Mouse (Mus musculus) liver, embryonic 11.5 days (tissue): ENCODE measurements around the gene Ehbp1l1. TPM values are rescaled to one million over a fixed set of nuclear protein-coding genes. Genes with fewer than 3 reads are reported as not detected.

ENCODE experiments used
- ATAC-seq: fragments of 200-750 bp; cut with Nextera tagmentation; replicated peaks from 2 replicates; pipeline ENCODE4 v1.8.0; 2017; ENCODE audit warnings: moderate number of reproducible peaks, mild to moderate bottlenecking, moderate TSS enrichment, moderate library complexity; ENCODE audit not compliant: low FRiP score
- DNase-seq: peaks from one replicate; pipeline ENCODE4 v3.0.0-alpha.2; 2017; ENCODE audit warnings: low spot score
- H3K27ac ChIP-seq: fragments of 300-500 bp; sonication (generic); 2 replicates; pipeline ENCODE4 v1.5.1; 2014; ENCODE audit warnings: mild to moderate bottlenecking, low read depth, low read length, control low read depth
- H3K27me3 ChIP-seq: fragments of 300-500 bp; sonication (generic); replicated peaks from 2 replicates; pipeline ENCODE4 v1.6.1; 2014; ENCODE audit warnings: low read length, mixed read lengths; ENCODE audit not compliant: control insufficient read depth, insufficient read depth
- H3K36me3 ChIP-seq: fragments of 300-500 bp; sonication (generic); 2 replicates; pipeline ENCODE4 v1.6.1; 2014; ENCODE audit warnings: mild to moderate bottlenecking, low read length, moderate library complexity, mixed read lengths; ENCODE audit not compliant: control insufficient read depth, insufficient read depth
- H3K4me1 ChIP-seq: fragments of 300-500 bp; sonication (generic); replicated peaks from 2 replicates; pipeline ENCODE4 v1.6.1; 2014; ENCODE audit warnings: low read length, mixed read lengths; ENCODE audit not compliant: control insufficient read depth, insufficient read depth
- H3K4me2 ChIP-seq: fragments of 300-500 bp; sonication (generic); 2 replicates; pipeline ENCODE4 v1.6.1; 2014; ENCODE audit warnings: mild to moderate bottlenecking, control low read depth, moderate library complexity
- H3K4me3 ChIP-seq: fragments of 300-500 bp; sonication (generic); 2 replicates; pipeline ENCODE4 v1.5.1; 2014; ENCODE audit warnings: low read depth, low read length, control low read depth
- H3K9ac ChIP-seq: fragments of 300-500 bp; sonication (generic); 2 replicates; pipeline ENCODE4 v1.6.1; 2014; ENCODE audit warnings: low read depth, low read length, control low read depth
- H3K9me3 ChIP-seq: fragments of 300-500 bp; sonication (generic); 2 replicates; pipeline ENCODE4 v1.6.1; 2016; ENCODE audit warnings: low read length, inconsistent platforms, mixed read lengths; ENCODE audit not compliant: control insufficient read depth
- WGBS: fragments of 180-500 bp; shearing (Covaris S2); extraction: QIAGEN DNeasy Blood & Tissue Kit; methylation state at CpG from one replicate; pipeline ENCODE4 v1.1.7; 2014; 5-methylcytosine and 5-hydroxymethylcytosine counted together
- polyA plus RNA-seq: library from polyadenylated mRNA; unstranded; fragments of >200 nt; fragmentation: Nextera tagmentation; extraction: Ambion mirVana; gene quantifications from 2 replicates; pipeline ENCODE4 v1.2.1, GENCODE M21; 2014

Ehbp1l1 gene
- polyA plus RNA-seq, result 64.9 and 67.1 TPM in 2 replicates

DNA sequence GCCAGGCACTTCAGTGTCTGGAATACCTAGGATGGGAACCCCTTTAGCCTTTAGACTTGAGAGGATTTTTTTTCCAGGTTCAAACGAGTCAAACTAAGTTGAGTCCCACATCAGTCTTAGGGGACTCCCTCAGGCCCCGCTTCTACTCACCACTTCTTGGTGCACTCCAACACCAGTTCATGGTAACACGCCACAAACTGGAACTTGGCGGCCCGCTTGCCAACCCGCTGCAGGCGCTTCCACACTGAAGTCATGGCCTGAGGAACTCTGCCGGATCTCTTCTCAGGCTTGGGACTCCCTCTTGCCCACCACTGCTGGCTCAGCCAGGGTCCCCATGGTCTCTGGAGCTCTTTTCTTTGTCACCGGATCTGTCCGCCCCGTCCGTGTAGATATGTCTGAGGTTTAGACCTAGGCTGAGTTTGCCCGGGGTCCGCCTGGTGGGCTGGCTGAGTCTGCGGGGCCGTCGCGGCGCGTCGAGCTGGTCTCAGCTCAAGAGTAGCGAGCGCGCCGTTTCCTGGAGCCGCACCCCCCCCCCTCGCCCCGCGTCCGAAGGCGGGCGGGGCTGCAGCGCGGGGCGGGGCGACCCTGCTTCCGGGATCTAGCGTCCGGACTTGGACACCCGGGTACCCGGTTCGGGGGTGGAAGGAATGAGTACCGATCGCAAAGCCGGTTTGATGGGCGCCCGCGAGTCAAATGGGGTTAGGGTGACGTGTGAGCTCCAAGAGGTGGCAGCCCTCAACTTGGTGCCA, at the start of gene Ehbp1l1:
Gene Ehbp1l1 (minus strand): TSS at position 551 of the 749 bp plus-strand sequence.
- H3K4me1 ChIP-seq, result peaks cover 78% of the 10 kb centered on the region
- peak within 1 kb of the TSS; percentile 93 for H3K9ac ChIP-seq
- peak within 1 kb of the TSS; percentile 94 for H3K4me2 ChIP-seq
- H3K9me3 ChIP-seq, result no peaks in the 10 kb centered on the region
- DNase-seq (peak; percentile 82), ATAC-seq (peak; percentile 44)
- peak within 1 kb of the TSS; percentile 95 for H3K27ac ChIP-seq
- H3K36me3 ChIP-seq, result peaks cover 19% of the 10 kb centered on the region
- H3K27me3 ChIP-seq, result no peaks in the 10 kb centered on the region
- H3K4me3 ChIP-seq, result peak within 1 kb of the TSS; percentile 83
- WGBS, result 5% methylated on average over 49 of the region's 49 CpGs

DNA sequence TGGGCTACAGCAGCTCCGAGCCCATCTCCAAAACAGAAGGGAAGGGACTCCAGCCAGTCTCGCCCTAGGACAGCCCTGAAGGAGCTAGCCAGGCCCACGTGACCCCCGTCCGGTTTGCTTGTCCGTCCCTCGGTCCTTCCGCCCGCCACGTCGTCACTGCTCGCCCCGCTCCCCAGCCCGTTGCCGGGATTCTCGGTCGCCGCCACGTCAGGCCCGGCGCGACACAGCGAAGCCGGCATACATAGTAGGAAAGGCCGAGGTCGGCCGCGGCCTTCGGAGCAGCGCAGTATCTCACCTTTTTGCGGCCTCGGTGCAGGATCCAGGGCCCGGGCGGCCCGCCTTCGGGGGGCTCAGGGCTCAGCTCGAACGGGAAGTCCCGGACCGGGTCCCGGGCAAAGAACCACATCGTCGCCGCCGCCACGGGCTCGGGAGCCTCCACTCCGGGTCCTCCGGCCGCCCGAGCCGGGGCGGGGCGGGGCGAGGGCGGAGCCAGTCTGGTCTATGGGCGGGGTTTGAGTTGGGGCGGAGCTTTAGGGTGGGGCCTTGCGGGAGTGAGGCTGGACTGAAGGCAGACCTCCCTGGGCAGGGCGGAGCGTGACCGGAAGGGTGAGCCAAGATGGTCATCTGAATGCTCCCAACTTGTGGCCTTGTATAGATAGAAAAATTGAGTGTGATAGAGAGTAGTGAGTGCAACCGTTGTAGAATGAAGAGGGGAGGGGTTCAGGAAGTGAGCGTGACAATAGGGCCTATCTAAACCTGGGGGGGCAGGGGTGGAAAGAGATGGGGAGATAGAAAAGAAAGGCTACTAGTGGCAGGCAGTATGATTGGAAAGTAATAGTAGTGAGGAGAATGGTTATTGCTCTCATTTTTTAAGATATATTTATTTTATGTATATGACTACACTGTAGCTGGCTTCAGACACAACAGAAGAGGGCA, 45.1 kb upstream of the Ehbp1l1 start, which contains the start of gene Scyl1:
Gene Scyl1 (minus strand): TSS at position 495 of the 936 bp plus-strand sequence.
- ATAC-seq (peak; percentile 97), DNase-seq (peak; percentile 96)
- Histone ChIP-seq H3K4me3 (peak within 1 kb of the TSS; percentile 83), H3K4me2 (peak within 1 kb of the TSS; percentile 80), H3K9me3 (no peaks in the 10 kb centered on the region), H3K27ac (peak within 1 kb of the TSS; percentile 73), H3K9ac (peak within 1 kb of the TSS; percentile 77), H3K4me1 (peaks cover 9% of the 10 kb centered on the region), H3K27me3 (no peaks in the 10 kb centered on the region), H3K36me3 (peaks cover 13% of the 10 kb centered on the region; the same call in 1 of the 2 replicates)
- under 1% methylated on average over 64 of the region's 64 CpGs for WGBS

DNA sequence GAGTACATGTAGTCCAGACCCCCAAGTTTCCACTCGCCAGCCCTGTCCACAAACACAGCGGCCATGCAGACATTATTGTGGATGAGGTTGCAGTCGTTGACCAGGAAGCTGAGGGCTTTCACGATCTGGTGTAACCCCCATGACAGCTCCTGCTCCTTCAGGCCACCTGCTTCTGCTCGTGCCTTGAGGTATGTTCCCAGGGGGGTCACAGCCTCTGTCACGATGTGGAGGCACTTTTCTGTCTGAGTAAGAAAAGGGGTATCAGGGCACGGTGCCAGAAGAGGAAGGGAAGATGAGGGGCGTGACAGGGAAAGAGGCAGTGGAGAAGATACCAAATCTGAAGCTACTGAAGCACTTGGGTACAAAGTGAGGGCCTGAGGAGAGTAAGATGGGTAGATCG, 44.2 kb upstream of the Ehbp1l1 start:
- DNase-seq, result no peak
- H3K27me3 ChIP-seq, result no peaks in the 10 kb centered on the region
- WGBS, result 49% methylated on average over 9 of the region's 9 CpGs
- peak overlapping the region; percentile 80 for H3K4me2 ChIP-seq
- H3K36me3 ChIP-seq, result peaks cover 21% of the 10 kb centered on the region
- no peaks in the 10 kb centered on the region for H3K9me3 ChIP-seq
- H3K4me3 ChIP-seq, result peak overlapping the region; percentile 83
- H3K9ac ChIP-seq, result peak overlapping the region; percentile 77
- H3K4me1 ChIP-seq, result peaks cover 9% of the 10 kb centered on the region
- ATAC-seq, result peak; percentile 9; the same call in 1 of the 2 replicates
- 0 out of 2 replicates have a peak overlapping the region, but pooled peaks have one; percentile 73 for H3K27ac ChIP-seq

DNA sequence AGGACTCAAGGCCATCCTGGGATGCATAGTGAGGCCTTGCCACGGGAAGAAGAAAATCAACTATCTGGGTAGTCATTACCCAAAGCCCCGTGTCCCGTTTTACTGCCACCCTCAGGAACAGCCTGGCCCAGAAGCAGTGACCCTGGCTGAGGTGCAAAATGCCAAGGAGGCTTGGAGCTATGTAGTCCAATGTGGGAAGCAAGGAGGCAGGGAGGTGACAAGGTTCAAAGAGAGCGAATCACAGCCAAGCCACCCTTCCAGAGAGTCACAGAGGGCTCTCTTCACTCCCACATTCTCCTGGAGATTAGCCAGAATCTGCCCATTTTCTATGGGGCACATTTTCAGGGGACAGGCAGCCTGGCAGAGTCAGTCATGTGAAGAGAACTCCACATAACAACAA, 41.2 kb upstream of the Ehbp1l1 start:
- 84% methylated on average over 4 of the region's 4 CpGs for WGBS
- no peak overlapping the region for H3K9ac ChIP-seq
- no peak overlapping the region for H3K27ac ChIP-seq
- no peak overlapping the region for H3K4me2 ChIP-seq
- no peaks in the 10 kb centered on the region for H3K9me3 ChIP-seq
- no peak for ATAC-seq
- H3K4me1 ChIP-seq, result peaks cover 9% of the 10 kb centered on the region
- no peaks in the 10 kb centered on the region for H3K27me3 ChIP-seq
- no peak overlapping the region for H3K4me3 ChIP-seq
- peaks cover 39% of the 10 kb centered on the region for H3K36me3 ChIP-seq
- no peak for DNase-seq

DNA sequence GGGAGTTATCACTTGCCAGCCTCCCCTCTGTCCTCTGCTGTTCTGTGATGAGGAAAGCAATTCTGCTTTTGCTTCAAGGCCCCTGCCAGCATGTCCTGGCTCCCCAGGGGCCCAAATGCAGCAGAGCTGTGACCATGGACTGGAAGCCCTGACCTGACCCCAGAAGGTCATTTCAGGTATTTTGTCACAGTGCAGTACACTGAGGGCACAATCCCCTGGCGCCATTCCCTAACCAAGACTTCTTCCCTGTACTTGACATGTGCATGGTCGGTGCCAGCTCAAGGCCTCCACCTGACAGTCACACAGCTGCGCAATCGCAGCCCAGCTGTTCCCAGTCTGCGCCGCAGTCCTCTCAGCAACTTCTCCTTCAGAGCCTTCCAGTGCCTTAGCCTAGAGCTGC, 37.0 kb upstream of the Ehbp1l1 start:
- no peaks in the 10 kb centered on the region for H3K4me1 ChIP-seq
- H3K9ac ChIP-seq, result no peak overlapping the region
- no peak overlapping the region for H3K4me2 ChIP-seq
- DNase-seq (no peak), ATAC-seq (no peak)
- 95% methylated on average over 6 of the region's 6 CpGs for WGBS
- H3K4me3 ChIP-seq, result no peak overlapping the region
- peaks cover 47% of the 10 kb centered on the region for H3K36me3 ChIP-seq
- H3K9me3 ChIP-seq, result no peaks in the 10 kb centered on the region
- no peak overlapping the region for H3K27ac ChIP-seq
- peaks cover 5% of the 10 kb centered on the region for H3K27me3 ChIP-seq

DNA sequence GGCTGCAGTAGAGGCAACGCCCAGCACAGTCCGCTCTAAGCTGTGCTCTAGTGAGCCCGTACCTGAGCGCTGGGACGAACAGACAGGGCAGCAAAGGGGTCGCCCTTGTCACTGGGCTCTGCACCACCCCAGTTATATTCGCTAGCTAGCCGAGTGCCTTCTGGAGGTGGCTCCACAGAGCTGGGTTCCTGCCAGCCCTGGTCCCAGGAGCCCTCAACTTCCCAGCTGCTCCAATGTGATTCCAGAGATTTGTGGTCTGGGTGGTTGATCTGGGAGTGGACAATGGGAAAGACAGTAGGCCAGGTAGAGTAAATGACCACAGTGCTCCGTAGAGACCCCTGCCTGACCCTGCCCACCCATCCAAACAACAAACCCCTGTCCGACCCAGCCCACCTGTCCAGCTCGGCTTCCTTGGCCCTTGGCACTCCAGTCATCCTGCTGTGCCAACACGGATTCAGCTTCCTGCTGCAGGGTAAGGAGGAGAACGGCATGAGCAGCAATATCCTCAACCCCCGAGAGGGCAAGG, 32.8 kb upstream of the Ehbp1l1 start:
- no peak overlapping the region for H3K4me2 ChIP-seq
- no peak overlapping the region for H3K27ac ChIP-seq
- peaks cover 40% of the 10 kb centered on the region for H3K27me3 ChIP-seq
- 94% methylated on average over 14 of the region's 14 CpGs for WGBS
- no peaks in the 10 kb centered on the region for H3K9me3 ChIP-seq
- no peak overlapping the region for H3K9ac ChIP-seq
- H3K4me3 ChIP-seq, result no peak overlapping the region
- no peak for ATAC-seq
- peaks cover 9% of the 10 kb centered on the region for H3K4me1 ChIP-seq
- DNase-seq, result no peak
- peaks cover 30% of the 10 kb centered on the region for H3K36me3 ChIP-seq

DNA sequence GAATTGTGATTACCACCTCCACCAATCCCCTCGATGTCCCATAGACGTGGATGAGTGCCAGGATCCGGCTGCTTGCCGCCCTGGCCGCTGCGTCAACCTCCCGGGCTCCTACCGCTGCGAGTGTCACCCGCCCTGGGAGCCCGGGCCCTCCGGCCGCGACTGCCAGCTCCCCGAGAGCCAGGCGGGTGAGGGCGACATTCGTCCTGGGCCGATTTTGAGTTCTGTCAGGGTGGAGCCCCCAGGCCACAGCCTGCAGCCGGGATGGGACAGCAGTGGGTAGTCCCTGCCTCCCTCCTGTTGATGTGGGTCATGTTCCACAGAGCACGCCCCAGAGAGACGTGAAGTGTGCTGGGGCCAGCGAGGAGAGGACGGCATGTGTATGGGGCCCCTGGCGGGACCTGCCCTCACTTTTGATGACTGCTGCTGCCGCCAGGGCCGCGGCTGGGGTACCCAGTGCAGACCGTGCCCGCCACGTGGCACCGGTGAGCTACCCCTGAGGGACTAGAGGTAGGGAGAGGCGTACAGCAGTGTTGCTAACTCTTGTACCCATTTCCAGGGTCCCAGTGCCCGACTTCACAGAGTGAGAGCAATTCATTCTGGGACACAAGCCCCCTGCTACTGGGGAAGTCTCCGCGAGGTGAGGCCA, 31.0 kb upstream of the Ehbp1l1 start:
- WGBS, result 26% methylated on average over 36 of the region's 36 CpGs
- no peak for DNase-seq
- Histone ChIP-seq H3K4me1 (peaks cover 9% of the 10 kb centered on the region), H3K4me3 (peak overlapping the region; percentile 27; the same call in 1 of the 2 replicates), H3K9ac (peak overlapping the region; percentile 30; the same call in 1 of the 2 replicates), H3K27ac (no peak overlapping the region), H3K4me2 (peak overlapping the region; percentile 60), H3K9me3 (no peaks in the 10 kb centered on the region), H3K36me3 (peaks cover 22% of the 10 kb centered on the region), H3K27me3 (peaks cover 52% of the 10 kb centered on the region)
- ATAC-seq, result 0 out of 2 replicates have a peak, but pooled peaks have one; percentile 29
